Mouse (Mus musculus) right cerebral cortex, adult 18-20 months (tissue): ENCODE measurements around the gene Dixdc1.
"Not testable (repeated sequence)": the region's sequence is repeated elsewhere in the genome, so short reads cannot be mapped to it uniquely, and the experiment has no call there.

Experiments used
- DNase-seq: peaks from one replicate; pipeline ENCODE4 v3.0.0; 2022; ENCODE audit warnings: mixed read lengths

The Dixdc1 gene

DNA sequence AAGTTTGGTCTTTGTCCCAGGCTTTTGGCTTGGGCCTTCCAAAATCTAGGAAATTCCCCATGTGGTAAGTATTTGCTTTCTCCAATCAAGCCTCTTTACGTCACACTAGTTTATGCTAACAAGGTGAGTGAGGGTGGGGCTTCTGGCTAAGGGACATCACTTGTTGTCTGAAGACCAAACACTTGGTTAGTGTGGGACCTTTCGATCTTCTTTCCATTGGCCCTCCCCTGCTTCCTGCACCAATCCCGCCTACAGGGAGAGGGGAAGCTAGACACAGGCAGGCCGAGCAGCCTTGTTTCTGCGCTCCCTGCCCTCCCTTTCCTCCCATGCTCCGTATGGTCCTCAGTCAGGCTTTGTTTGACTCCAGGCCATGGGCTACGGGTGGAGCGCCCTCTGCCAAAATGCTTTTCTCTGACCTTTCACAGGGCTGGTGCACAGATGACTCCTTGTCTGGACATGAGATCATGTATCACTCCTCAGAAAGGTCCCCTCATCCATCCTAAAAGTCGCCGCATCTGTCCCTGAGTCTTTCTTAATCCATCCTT is 92.4 kb downstream of the Dixdc1 start:
- no peak for DNase-seq

DNA sequence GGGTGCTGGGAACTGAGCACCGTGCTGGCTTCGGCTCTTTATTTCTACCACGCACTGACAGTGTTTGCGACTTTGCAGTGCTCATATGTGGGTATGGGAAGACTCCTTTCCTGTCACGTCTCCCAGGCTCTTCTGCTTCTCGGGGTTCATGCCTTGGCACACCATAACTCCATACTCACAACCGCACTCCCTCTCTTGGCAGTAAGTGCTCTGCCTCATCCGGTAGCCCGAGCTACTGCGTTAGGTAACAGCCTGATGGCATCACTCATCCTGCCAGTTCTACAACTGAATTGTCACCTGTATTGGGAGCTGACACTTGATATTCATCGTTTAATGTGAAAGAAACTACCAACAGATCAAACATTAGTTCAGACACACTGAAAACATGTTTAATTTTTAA is 105.0 kb downstream of the Dixdc1 start:
- DNase-seq: no peak

DNA sequence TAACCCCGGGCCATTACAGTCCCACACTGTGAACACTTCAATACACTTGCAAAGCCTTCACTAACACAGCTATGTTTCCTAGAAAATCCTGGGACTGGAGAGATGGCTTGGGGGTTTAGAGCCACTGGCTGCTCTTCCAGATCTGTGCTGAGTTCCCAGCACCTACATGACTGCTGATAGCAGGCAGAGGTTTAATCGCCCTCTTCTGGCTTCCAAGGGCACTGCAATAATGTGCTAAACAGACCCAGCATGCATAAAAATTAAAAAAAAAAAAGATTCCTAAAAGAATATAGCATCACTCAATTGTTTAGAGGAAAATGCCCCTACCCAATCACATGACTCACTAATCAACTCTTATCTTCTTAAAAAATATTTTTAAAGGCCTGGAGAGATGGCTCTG is 106.3 kb downstream of the Dixdc1 start:
- no peak for DNase-seq

DNA sequence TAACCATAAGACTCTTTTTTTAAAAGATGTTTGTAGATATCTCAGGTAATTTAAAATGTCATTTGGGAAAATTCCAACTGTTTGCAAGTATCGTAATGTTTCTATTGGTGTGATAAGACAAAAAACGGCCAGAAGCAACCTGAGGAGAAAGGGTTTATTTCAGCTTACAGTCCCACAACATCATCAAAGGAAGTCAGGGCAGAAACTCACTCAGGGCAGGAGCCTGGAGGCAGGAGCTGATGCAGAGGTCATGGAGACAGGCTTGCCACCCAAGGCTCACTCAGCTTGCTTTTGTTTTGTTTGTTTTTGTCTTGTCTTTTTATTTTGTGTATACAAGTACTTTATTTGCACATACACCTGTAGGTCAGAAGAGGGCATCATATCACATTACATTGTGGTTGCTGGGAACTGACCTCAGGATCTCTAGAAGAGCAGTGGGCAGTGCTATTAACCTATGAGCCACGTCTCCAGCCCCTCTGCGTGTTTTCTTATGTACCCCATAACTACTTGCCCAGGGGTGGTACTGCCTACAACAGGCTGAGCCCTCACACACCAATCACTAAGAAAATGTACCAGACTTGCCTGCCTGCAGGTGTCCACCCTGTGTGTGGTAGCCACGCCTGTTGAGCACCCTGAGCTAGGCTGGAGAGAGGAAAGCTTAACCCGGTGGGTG is 107.2 kb downstream of the Dixdc1 start:
- no peak for DNase-seq

DNA sequence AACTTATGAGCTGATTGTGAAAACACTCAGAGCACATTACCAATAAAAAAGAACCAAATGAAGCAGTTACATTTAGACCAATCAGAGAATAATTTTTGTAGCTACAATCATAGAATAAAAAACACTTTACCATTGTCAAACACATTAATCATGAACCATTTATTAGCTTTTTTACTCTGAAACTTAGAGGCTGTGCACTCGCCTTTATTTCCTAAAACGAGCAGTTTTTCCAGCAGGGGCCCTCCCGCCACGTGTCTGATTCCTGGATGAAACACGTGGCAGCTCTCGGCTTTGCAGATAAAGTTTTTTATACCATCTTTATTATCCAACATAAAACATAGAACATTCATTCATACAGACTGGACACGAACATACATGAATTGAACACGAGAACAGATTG is 108.4 kb downstream of the Dixdc1 start:
- DNase-seq: not testable (repeated sequence)

DNA sequence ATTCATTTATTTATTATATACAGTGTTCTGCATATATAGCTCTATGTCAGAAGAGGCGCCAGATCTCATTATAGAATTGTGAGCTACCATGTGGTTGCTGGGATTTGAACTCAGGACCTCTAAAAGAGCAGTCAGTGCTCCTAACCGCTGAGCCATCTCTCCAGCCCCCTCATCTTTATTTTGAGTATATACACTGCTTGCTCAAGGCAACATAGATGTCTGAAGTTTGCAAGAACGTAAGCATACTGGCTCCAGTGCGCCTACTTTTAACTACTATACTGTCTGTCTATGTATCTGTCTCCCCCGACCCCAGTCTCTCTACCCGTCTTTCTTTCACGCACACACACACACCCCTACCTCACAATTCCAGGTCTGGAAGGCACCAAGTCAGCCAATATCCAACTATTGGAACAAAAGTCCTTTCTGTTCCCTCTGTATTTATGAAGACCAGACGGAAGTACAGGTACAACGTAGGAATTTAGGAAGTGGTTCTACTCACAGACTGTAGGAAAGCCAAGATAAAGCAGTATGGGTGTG is 121.5 kb downstream of the Dixdc1 start:
- no peak for DNase-seq

DNA sequence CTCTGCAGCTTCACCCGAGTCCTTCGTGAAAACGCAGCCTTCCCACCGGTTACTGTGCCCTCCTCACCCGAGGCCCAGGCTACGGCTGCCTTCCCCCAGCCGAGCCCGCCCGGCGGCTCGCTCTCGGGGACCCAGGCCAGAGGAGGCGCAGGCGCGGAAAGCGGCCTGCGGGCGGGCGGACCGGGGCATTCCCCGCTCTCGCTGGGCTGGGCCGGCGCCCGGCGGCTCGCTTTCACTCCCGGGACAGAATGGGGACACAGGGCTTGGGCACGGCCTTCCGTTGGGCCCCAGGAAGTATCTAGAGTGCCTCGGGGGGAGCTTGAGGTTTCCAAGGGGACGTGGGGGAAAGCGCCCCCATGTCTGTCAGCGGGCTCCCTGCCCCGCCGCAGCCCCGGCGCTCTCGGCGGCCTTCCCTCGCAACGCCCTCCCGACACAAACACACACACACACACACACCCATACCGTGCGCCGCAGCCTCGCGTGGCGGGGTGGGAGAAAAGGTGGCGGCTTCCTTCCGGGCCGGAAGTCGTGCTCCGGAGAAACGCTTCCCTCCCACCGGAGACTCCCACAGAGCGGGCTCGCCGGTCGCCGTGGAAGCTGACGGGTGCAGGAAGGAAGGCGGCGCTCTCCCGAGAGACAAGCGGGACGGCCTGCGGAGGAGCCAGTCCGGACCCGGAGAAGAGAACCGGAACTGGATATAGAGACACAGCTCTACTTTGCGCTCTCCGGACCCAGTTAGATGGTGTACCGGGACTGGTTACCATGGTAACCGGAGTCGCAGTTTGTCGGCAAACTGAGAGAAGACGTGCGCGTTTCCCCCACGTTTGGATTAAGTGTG is 122.3 kb downstream of the Dixdc1 start, which contains the start of the genes Pih1d2 and Nkapd1:
Pih1d2 (plus strand) TSS at position 556 of the 838 bp plus-strand sequence.
Nkapd1 (minus strand) TSS at position 699 of the 838 bp plus-strand sequence.
- peak; percentile 91 for DNase-seq

DNA sequence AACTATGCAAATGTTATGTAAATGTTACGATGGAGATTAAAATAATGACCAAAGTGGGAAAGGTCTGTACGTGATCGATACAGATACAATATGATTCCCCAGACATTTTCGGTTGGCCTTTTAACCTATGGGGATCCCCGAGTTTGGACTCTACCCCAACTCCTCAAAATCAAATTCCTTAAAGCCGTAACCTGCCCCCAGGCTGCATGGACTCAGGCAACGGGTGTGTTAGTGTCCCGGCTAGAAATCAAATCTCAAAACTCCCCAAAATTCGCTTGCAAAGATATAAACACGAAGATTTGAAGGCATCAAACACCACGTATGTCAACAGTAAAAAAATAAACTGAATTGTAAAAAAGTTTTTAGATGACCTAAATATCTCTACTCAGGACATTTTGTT is 123.2 kb downstream of the Dixdc1 start:
- DNase-seq: no peak
